Mouse (Mus musculus): Measurements from ENCODE around the gene Clec16a. TPM values are rescaled to one million over a fixed set of nuclear protein-coding genes. Genes with fewer than 3 reads are reported as not detected.

Clec16a gene
- polyA plus RNA-seq, 1 experiment from 2014 or later, result 51.6 TPM

- no peak overlapping the region for H3K9ac ChIP-seq (replicated peaks)
- 0 out of 2 replicates have a peak, but pooled peaks cover 3% of the 10 kb centered on the region for H3K27me3 ChIP-seq
- H3K9me3 ChIP-seq, result no peaks in the 10 kb centered on the region
- H3K36me3 ChIP-seq, result no peaks in the 10 kb centered on the region
- no peak overlapping the region for H3K4me2 ChIP-seq (replicated peaks)
- H3K4me3 ChIP-seq, result no peak overlapping the region
- no peak overlapping the region for H3K27ac ChIP-seq (replicated peaks)
- ATAC-seq (ENCODE audit: low FRiP score, low read depth), result no peak
- 63% methylated on average over 9 of the region's 9 CpGs for WGBS
- no peaks in the 10 kb centered on the region for H3K4me1 ChIP-seq
These were observed 223.7 kb downstream of the Clec16a start for GRCm38 (mm10) chr16:10768821-10769220.

- H3K4me1 ChIP-seq, result no peaks in the 10 kb centered on the region
- H3K4me2 ChIP-seq (replicated peaks), result no peak overlapping the region
- no peaks in the 10 kb centered on the region for H3K9me3 ChIP-seq
- ATAC-seq (ENCODE audit: low FRiP score, low read depth), result no peak
- H3K27me3 ChIP-seq, result 0 out of 2 replicates have a peak, but pooled peaks cover 3% of the 10 kb centered on the region
- 36% methylated on average over 2 of the region's 2 CpGs for WGBS
- H3K9ac ChIP-seq (replicated peaks), result no peak overlapping the region
- H3K4me3 ChIP-seq, result no peak overlapping the region
- no peaks in the 10 kb centered on the region for H3K36me3 ChIP-seq
- no peak overlapping the region for H3K27ac ChIP-seq (replicated peaks)
These were observed 224.5 kb downstream of the Clec16a start for GRCm38 (mm10) chr16:10769661-10770060.

- 50% methylated on average over 4 of the region's 4 CpGs for WGBS
- no peak for ATAC-seq (ENCODE audit: low FRiP score, low read depth)
These were observed 225.6 kb downstream of the Clec16a start for GRCm38 (mm10) chr16:10770531-10771325.

GRCm38 (mm10) chr16:10771769-10772510 is 226.8 kb downstream of the Clec16a start:
- Histone ChIP-seq H3K4me3 (no peak overlapping the region), H3K4me1 (no peaks in the 10 kb centered on the region), H3K27me3 (0 out of 2 replicates have a peak, but pooled peaks cover 3% of the 10 kb centered on the region), H3K9ac (replicated peaks) (no peak overlapping the region), H3K9me3 (no peaks in the 10 kb centered on the region), H3K36me3 (no peaks in the 10 kb centered on the region), H3K4me2 (replicated peaks) (no peak overlapping the region), H3K27ac (replicated peaks) (no peak overlapping the region)
- ATAC-seq (ENCODE audit: low FRiP score, low read depth), result no peak
- 67% methylated on average over 19 of the region's 19 CpGs for WGBS

More at GRCm38 (mm10) chr16:10770531-10771325, 225.6 kb downstream of the Clec16a start:
- Histone ChIP-seq H3K4me1 (no peaks in the 10 kb centered on the region), H3K36me3 (no peaks in the 10 kb centered on the region), H3K27ac (replicated peaks) (no peak overlapping the region), H3K27me3 (0 out of 2 replicates have a peak, but pooled peaks cover 3% of the 10 kb centered on the region), H3K9ac (replicated peaks) (no peak overlapping the region), H3K9me3 (no peaks in the 10 kb centered on the region), H3K4me3 (no peak overlapping the region), H3K4me2 (replicated peaks) (no peak overlapping the region)

GRCm38 (mm10) chr16:10773543-10773942 is 228.4 kb downstream of the Clec16a start:
- H3K9ac ChIP-seq (replicated peaks), result 0 out of 2 replicates have a peak overlapping the region, but pooled peaks have one; percentile 17
- no peak overlapping the region for H3K4me3 ChIP-seq
- H3K27me3 ChIP-seq, result no peaks in the 10 kb centered on the region
- H3K27ac ChIP-seq (replicated peaks), result no peak overlapping the region
- no peaks in the 10 kb centered on the region for H3K36me3 ChIP-seq
- no peak overlapping the region for H3K4me2 ChIP-seq (replicated peaks)
- H3K9me3 ChIP-seq, result no peaks in the 10 kb centered on the region
- no peaks in the 10 kb centered on the region for H3K4me1 ChIP-seq
- WGBS, result 85% methylated on average over 8 of the region's 8 CpGs
- no peak for ATAC-seq (ENCODE audit: low FRiP score, low read depth)

- H3K27ac ChIP-seq (replicated peaks), result no peak overlapping the region
- H3K36me3 ChIP-seq, result no peaks in the 10 kb centered on the region
- WGBS, result 82% methylated on average over 4 of the region's 4 CpGs
- H3K9ac ChIP-seq (replicated peaks), result no peak overlapping the region
- no peak for ATAC-seq (ENCODE audit: low FRiP score, low read depth)
- no peaks in the 10 kb centered on the region for H3K27me3 ChIP-seq
- no peaks in the 10 kb centered on the region for H3K4me1 ChIP-seq
- no peaks in the 10 kb centered on the region for H3K9me3 ChIP-seq
- no peak overlapping the region for H3K4me2 ChIP-seq (replicated peaks)
- H3K4me3 ChIP-seq, result no peak overlapping the region
These were observed 229.6 kb downstream of the Clec16a start for GRCm38 (mm10) chr16:10774726-10775125.

GRCm38 (mm10) chr16:10776322-10776721 is 231.2 kb downstream of the Clec16a start:
- no peaks in the 10 kb centered on the region for H3K4me1 ChIP-seq
- H3K36me3 ChIP-seq, result no peaks in the 10 kb centered on the region
- H3K4me2 ChIP-seq (replicated peaks), result no peak overlapping the region
- H3K9me3 ChIP-seq, result no peaks in the 10 kb centered on the region
- H3K27ac ChIP-seq (replicated peaks), result no peak overlapping the region
- H3K27me3 ChIP-seq, result no peaks in the 10 kb centered on the region
- no peak for ATAC-seq (ENCODE audit: low FRiP score, low read depth)
- WGBS, result 71% methylated on average over 7 of the region's 7 CpGs
- no peak overlapping the region for H3K4me3 ChIP-seq
- H3K9ac ChIP-seq (replicated peaks), result no peak overlapping the region

- Histone ChIP-seq H3K27ac (replicated peaks) (no peak overlapping the region), H3K9me3 (no peaks in the 10 kb centered on the region), H3K27me3 (peaks cover 5% of the 10 kb centered on the region), H3K36me3 (no peaks in the 10 kb centered on the region), H3K4me3 (no peak overlapping the region), H3K4me2 (replicated peaks) (no peak overlapping the region), H3K4me1 (peaks cover 5% of the 10 kb centered on the region), H3K9ac (replicated peaks) (no peak overlapping the region)
- no peak for ATAC-seq (ENCODE audit: low FRiP score, low read depth)
- 68% methylated on average over 5 of the region's 5 CpGs for WGBS
These were observed 232.5 kb downstream of the Clec16a start for GRCm38 (mm10) chr16:10777579-10778160.

GRCm38 (mm10) chr16:10780631-10781120 is 235.5 kb downstream of the Clec16a start:
- Histone ChIP-seq H3K9ac (replicated peaks) (no peak overlapping the region), H3K4me3 (no peak overlapping the region), H3K27me3 (peaks cover 27% of the 10 kb centered on the region), H3K4me1 (peaks cover 19% of the 10 kb centered on the region), H3K4me2 (replicated peaks) (no peak overlapping the region), H3K36me3 (no peaks in the 10 kb centered on the region), H3K27ac (replicated peaks) (no peak overlapping the region), H3K9me3 (no peaks in the 10 kb centered on the region)
- ATAC-seq (ENCODE audit: low FRiP score, low read depth), result no peak
- 77% methylated on average over 5 of the region's 5 CpGs for WGBS

- no peak for ATAC-seq (ENCODE audit: low FRiP score, low read depth)
- WGBS, result 43% methylated on average over 9 of the region's 9 CpGs
- H3K4me1 ChIP-seq, result peaks cover 28% of the 10 kb centered on the region
These were observed 236.8 kb downstream of the Clec16a start for GRCm38 (mm10) chr16:10781862-10782371.

GRCm38 (mm10) chr16:10782377-10783151 is 237.4 kb downstream of the Clec16a start:
- Histone ChIP-seq H3K4me3 (no peak overlapping the region), H3K27ac (replicated peaks) (no peak overlapping the region), H3K27me3 (peaks cover 27% of the 10 kb centered on the region), H3K9ac (replicated peaks) (0 out of 2 replicates have a peak overlapping the region, but pooled peaks have one; percentile 5), H3K4me1 (peaks cover 28% of the 10 kb centered on the region), H3K36me3 (no peaks in the 10 kb centered on the region), H3K9me3 (no peaks in the 10 kb centered on the region), H3K4me2 (replicated peaks) (no peak overlapping the region)
- no peak for ATAC-seq (ENCODE audit: low FRiP score, low read depth)
- WGBS, result 39% methylated on average over 6 of the region's 6 CpGs

More at GRCm38 (mm10) chr16:10781862-10782371, 236.8 kb downstream of the Clec16a start:
- H3K27me3 ChIP-seq, result peaks cover 27% of the 10 kb centered on the region
- H3K4me2 ChIP-seq (replicated peaks), result no peak overlapping the region
- H3K36me3 ChIP-seq, result no peaks in the 10 kb centered on the region
- no peak overlapping the region for H3K4me3 ChIP-seq
- no peaks in the 10 kb centered on the region for H3K9me3 ChIP-seq
- H3K27ac ChIP-seq (replicated peaks), result no peak overlapping the region
- H3K9ac ChIP-seq (replicated peaks), result no peak overlapping the region

All from midbrain, embryonic 12.5 days (tissue).